Mouse (Mus musculus) kidney, adult 2 months (tissue): Measurements from ENCODE around the gene Nell2.

Source experiments
- CTCF ChIP-seq: fragments of 200-500 bp; conservative IDR thresholded peaks from 2 replicates; pipeline ENCODE4 v1.5.1; 2011; ENCODE audit warnings: low read depth, mild to moderate bottlenecking, control low read depth, low read length, moderate library complexity, mixed read lengths; ENCODE audit not compliant: insufficient read depth, insufficient read length
- POLR2A ChIP-seq: fragments of 200-500 bp; IDR thresholded peaks from one replicate; pipeline ENCODE4 v1.6.1; 2011; ENCODE audit warnings: low read depth, low read length, control low read depth

DNA sequence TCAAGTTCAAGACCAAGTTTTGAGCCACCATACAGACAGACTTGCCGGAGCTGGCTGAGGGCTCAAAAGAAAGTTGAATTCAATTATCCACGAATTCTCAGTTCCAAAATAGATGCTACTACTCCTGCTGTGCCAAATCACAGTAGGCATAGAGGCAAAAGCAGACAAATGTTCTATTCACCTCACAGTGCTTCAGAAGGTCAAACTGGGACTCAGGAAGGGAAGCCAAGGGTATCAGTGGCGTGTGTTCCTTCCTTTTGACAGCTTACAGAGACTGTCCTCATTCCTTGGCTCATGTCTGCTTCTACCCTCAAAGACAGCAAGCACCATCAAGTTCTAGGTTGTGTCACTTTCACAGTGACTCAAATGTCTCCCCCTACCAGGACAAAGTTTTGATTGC is 10.2 kb downstream of the Nell2 start:
- TF ChIP-seq POLR2A: no peak
- no peak for TF ChIP-seq CTCF
